Mouse (Mus musculus): ENCODE measurements around the gene Stpg3. TPM values are rescaled to one million over a fixed set of nuclear protein-coding genes. Genes with fewer than 3 reads are reported as not detected.
A peak's percentile ranks its signal among the peaks of the same experiment; 100 is the strongest.
"Not testable (repeated sequence)": the region's sequence is repeated elsewhere in the genome, so short reads cannot be mapped to it uniquely, and the experiment has no call there.

Stpg3 gene
- polyA plus RNA-seq (2014; fragmentation: Nextera tagmentation; extraction: Ambion mirVana), result not detected in 2 replicates

- Histone ChIP-seq H3K4me2 (ENCODE audit: low read length) (no peak within 1 kb of the TSS), H3K36me3 (ENCODE audit: control insufficient read depth, insufficient read depth, low read length) (no peaks in the 10 kb centered on the region), H3K4me3 (ENCODE audit: low read depth, low read length) (no peak within 1 kb of the TSS), H3K9ac (ENCODE audit: low read length) (no peak within 1 kb of the TSS), H3K27ac (ENCODE audit: low read depth, low read length) (no peak within 1 kb of the TSS), H3K27me3 (replicated peaks; ENCODE audit: control insufficient read depth, insufficient read depth, low read length) (no peaks in the 10 kb centered on the region), H3K9me3 (replicated peaks; ENCODE audit: control insufficient read depth, low read length) (no peaks in the 10 kb centered on the region), H3K4me1 (ENCODE audit: control insufficient read depth, insufficient read depth, low read length) (peaks cover 11% of the 10 kb centered on the region)
- 79% methylated on average over 3 of the region's 3 CpGs for WGBS
- DNase-seq (ENCODE audit: low spot score) (no peak), ATAC-seq (no peak)
Measured at GRCm38 (mm10) chr2:25214444-25214843, at the start of gene Stpg3. TSS of gene Stpg3 (minus strand) at chr2:25214637.

GRCm38 (mm10) chr2:25263623-25264285 is 49.3 kb upstream of the Stpg3 start:
- Histone ChIP-seq H3K9me3 (replicated peaks; ENCODE audit: control insufficient read depth, low read length) (no peaks in the 10 kb centered on the region), H3K9ac (ENCODE audit: low read length) (peak overlapping the region; percentile 75), H3K27ac (ENCODE audit: low read depth, low read length) (no peak overlapping the region), H3K4me1 (ENCODE audit: control insufficient read depth, insufficient read depth, low read length) (peaks cover 41% of the 10 kb centered on the region), H3K27me3 (replicated peaks; ENCODE audit: control insufficient read depth, insufficient read depth, low read length) (peaks cover 13% of the 10 kb centered on the region), H3K4me3 (ENCODE audit: low read depth, low read length) (peak overlapping the region; percentile 81), H3K36me3 (ENCODE audit: control insufficient read depth, insufficient read depth, low read length) (peaks cover 3% of the 10 kb centered on the region; the same call in 1 of the 2 replicates), H3K4me2 (ENCODE audit: low read length) (peak overlapping the region; percentile 99)
- no peak for DNase-seq (ENCODE audit: low spot score)
- 21% methylated on average over 12 of the region's 12 CpGs for WGBS
- no peak for ATAC-seq

- ATAC-seq, result peak; percentile 28; the same call in 1 of the 2 replicates
- peak overlapping the region; percentile 99 for H3K4me2 ChIP-seq (ENCODE audit: low read length)
- peak; percentile 45 for DNase-seq (ENCODE audit: low spot score)
Measured at GRCm38 (mm10) chr2:25262795-25263622, 48.6 kb upstream of the Stpg3 start.

GRCm38 (mm10) chr2:25262291-25262767 is 47.9 kb upstream of the Stpg3 start, which contains the start of gene Tprn:
TSS of gene Tprn (plus strand) at chr2:25262618.
- H3K36me3 ChIP-seq (ENCODE audit: control insufficient read depth, insufficient read depth, low read length), result no peaks in the 10 kb centered on the region
- ATAC-seq (peak; percentile 99), DNase-seq (ENCODE audit: low spot score) (peak; percentile 99)
- H3K4me1 ChIP-seq (ENCODE audit: control insufficient read depth, insufficient read depth, low read length), result peaks cover 40% of the 10 kb centered on the region
- H3K27ac ChIP-seq (ENCODE audit: low read depth, low read length), result peak within 1 kb of the TSS; percentile 54; the same call in 1 of the 2 replicates
- peaks cover 13% of the 10 kb centered on the region for H3K27me3 ChIP-seq (replicated peaks; ENCODE audit: control insufficient read depth, insufficient read depth, low read length)
- H3K9ac ChIP-seq (ENCODE audit: low read length), result peak within 1 kb of the TSS; percentile 75
- WGBS, result under 1% methylated on average over 39 of the region's 39 CpGs
- H3K4me2 ChIP-seq (ENCODE audit: low read length), result peak within 1 kb of the TSS; percentile 99
- H3K9me3 ChIP-seq (replicated peaks; ENCODE audit: control insufficient read depth, low read length), result no peaks in the 10 kb centered on the region
- H3K4me3 ChIP-seq (ENCODE audit: low read depth, low read length), result peak within 1 kb of the TSS; percentile 81

More at GRCm38 (mm10) chr2:25262795-25263622, 48.6 kb upstream of the Stpg3 start:
- Histone ChIP-seq H3K27ac (ENCODE audit: low read depth, low read length) (no peak overlapping the region; the same call in 1 of the 2 replicates), H3K9ac (ENCODE audit: low read length) (peak overlapping the region; percentile 75), H3K36me3 (ENCODE audit: control insufficient read depth, insufficient read depth, low read length) (no peaks in the 10 kb centered on the region), H3K4me1 (ENCODE audit: control insufficient read depth, insufficient read depth, low read length) (peaks cover 41% of the 10 kb centered on the region), H3K4me3 (ENCODE audit: low read depth, low read length) (peak overlapping the region; percentile 81), H3K9me3 (replicated peaks; ENCODE audit: control insufficient read depth, low read length) (no peaks in the 10 kb centered on the region), H3K27me3 (replicated peaks; ENCODE audit: control insufficient read depth, insufficient read depth, low read length) (peaks cover 13% of the 10 kb centered on the region)
- WGBS, result under 1% methylated on average over 75 of the region's 82 CpGs

GRCm38 (mm10) chr2:25261870-25262269 is 47.4 kb upstream of the Stpg3 start:
- H3K4me2 ChIP-seq (ENCODE audit: low read length), result peak overlapping the region; percentile 99
- no peak for DNase-seq (ENCODE audit: low spot score)
- H3K9ac ChIP-seq (ENCODE audit: low read length), result peak overlapping the region; percentile 54; the same call in 1 of the 2 replicates
- 48% methylated on average over 12 of the region's 12 CpGs for WGBS
- peaks cover 35% of the 10 kb centered on the region for H3K4me1 ChIP-seq (ENCODE audit: control insufficient read depth, insufficient read depth, low read length)
- H3K27ac ChIP-seq (ENCODE audit: low read depth, low read length), result peak overlapping the region; percentile 54; the same call in 1 of the 2 replicates
- no peak for ATAC-seq
- peak overlapping the region; percentile 81 for H3K4me3 ChIP-seq (ENCODE audit: low read depth, low read length)
- H3K27me3 ChIP-seq (replicated peaks; ENCODE audit: control insufficient read depth, insufficient read depth, low read length), result peaks cover 13% of the 10 kb centered on the region
- no peaks in the 10 kb centered on the region for H3K9me3 ChIP-seq (replicated peaks; ENCODE audit: control insufficient read depth, low read length)
- no peaks in the 10 kb centered on the region for H3K36me3 ChIP-seq (ENCODE audit: control insufficient read depth, insufficient read depth, low read length)

- Histone ChIP-seq H3K9ac (ENCODE audit: low read length) (no peak overlapping the region), H3K27me3 (replicated peaks; ENCODE audit: control insufficient read depth, insufficient read depth, low read length) (peaks cover 9% of the 10 kb centered on the region), H3K4me1 (ENCODE audit: control insufficient read depth, insufficient read depth, low read length) (peaks cover 23% of the 10 kb centered on the region), H3K4me3 (ENCODE audit: low read depth, low read length) (no peak overlapping the region), H3K4me2 (ENCODE audit: low read length) (no peak overlapping the region), H3K9me3 (replicated peaks; ENCODE audit: control insufficient read depth, low read length) (no peaks in the 10 kb centered on the region), H3K27ac (ENCODE audit: low read depth, low read length) (no peak overlapping the region), H3K36me3 (ENCODE audit: control insufficient read depth, insufficient read depth, low read length) (no peaks in the 10 kb centered on the region)
- ATAC-seq (no peak), DNase-seq (ENCODE audit: low spot score) (no peak)
- 36% methylated on average over 2 of the region's 2 CpGs for WGBS
Measured at GRCm38 (mm10) chr2:25258887-25259286, 44.5 kb upstream of the Stpg3 start.

- WGBS, result 89% methylated on average over 5 of the region's 5 CpGs
- not testable (repeated sequence) for DNase-seq (ENCODE audit: low spot score); ATAC-seq; H3K27ac ChIP-seq (ENCODE audit: low read depth, low read length); H3K27me3 ChIP-seq (replicated peaks; ENCODE audit: control insufficient read depth, insufficient read depth, low read length); H3K4me2 ChIP-seq (ENCODE audit: low read length); H3K9ac ChIP-seq (ENCODE audit: low read length); H3K36me3 ChIP-seq (ENCODE audit: control insufficient read depth, insufficient read depth, low read length); H3K9me3 ChIP-seq (replicated peaks; ENCODE audit: control insufficient read depth, low read length); H3K4me3 ChIP-seq (ENCODE audit: low read depth, low read length)
- peaks cover 15% of the 10 kb centered on the region for H3K4me1 ChIP-seq (ENCODE audit: control insufficient read depth, insufficient read depth, low read length)
Measured at GRCm38 (mm10) chr2:25257250-25257649, 42.8 kb upstream of the Stpg3 start.

GRCm38 (mm10) chr2:25256443-25257109 is 42.1 kb upstream of the Stpg3 start:
- H3K36me3 ChIP-seq (ENCODE audit: control insufficient read depth, insufficient read depth, low read length), result peaks cover 11% of the 10 kb centered on the region
- 49% methylated on average over 11 of the region's 12 CpGs for WGBS
- not testable (repeated sequence) for H3K27ac ChIP-seq (ENCODE audit: low read depth, low read length)

More at GRCm38 (mm10) chr2:25256443-25257109, 42.1 kb upstream of the Stpg3 start:
- not testable (repeated sequence) for H3K27me3 ChIP-seq (replicated peaks; ENCODE audit: control insufficient read depth, insufficient read depth, low read length); H3K9me3 ChIP-seq (replicated peaks; ENCODE audit: control insufficient read depth, low read length); ATAC-seq; DNase-seq (ENCODE audit: low spot score)
- Histone ChIP-seq H3K4me1 (ENCODE audit: control insufficient read depth, insufficient read depth, low read length) (peaks cover 12% of the 10 kb centered on the region), H3K4me3 (ENCODE audit: low read depth, low read length) (peak overlapping the region; percentile 97), H3K4me2 (ENCODE audit: low read length) (peak overlapping the region; percentile 96), H3K9ac (ENCODE audit: low read length) (peak overlapping the region; percentile 86; the same call in 1 of the 2 replicates)

All from forebrain, embryonic 14.5 days (tissue).